Mouse (Mus musculus) ES-Bruce4 (cell line): ENCODE results near the gene Lancl2.

Experiments used
- CTCF ChIP-seq: IDR thresholded peaks from one replicate; pipeline ENCODE4 v1.8.1; 2011; ENCODE audit warnings: low read depth, low read length
- EP300 ChIP-seq: IDR thresholded peaks from 2 replicates; pipeline ENCODE4 v1.6.1; 2011; ENCODE audit warnings: low read depth, low read length; ENCODE audit not compliant: insufficient read depth
- POLR2A ChIP-seq: IDR thresholded peaks from one replicate; pipeline ENCODE4 v1.8.1; 2011; ENCODE audit warnings: low read length; ENCODE audit not compliant: insufficient read depth

DNA sequence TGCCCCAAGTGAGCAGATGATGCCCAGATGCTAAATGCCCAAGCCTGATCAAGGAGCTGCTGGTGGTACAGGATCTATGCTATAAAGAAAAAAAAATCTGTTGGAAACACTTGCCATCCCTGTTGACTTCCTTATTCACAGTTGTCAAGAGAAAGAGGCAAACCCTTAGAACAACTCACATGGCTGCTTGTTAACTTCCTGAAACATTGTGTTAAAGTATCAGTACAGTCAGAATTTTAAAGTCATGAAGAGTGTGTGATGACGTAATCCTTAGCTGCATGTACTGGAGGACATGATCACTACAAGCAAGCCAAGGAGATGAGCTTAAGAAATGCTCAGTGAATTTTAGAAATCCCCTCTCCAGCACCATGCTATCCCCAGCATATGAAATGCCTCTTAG is 71.5 kb downstream of the Lancl2 start:
- no peak for TF ChIP-seq POLR2A
- no peak for TF ChIP-seq CTCF
- TF ChIP-seq EP300, result no peak
